Mouse (Mus musculus) spleen, adult 2 months (tissue): ENCODE measurements around the gene Tas2r134. TPM values are rescaled to one million over a fixed set of nuclear protein-coding genes. Genes with fewer than 3 reads are reported as not detected.

Experiments
- DNase-seq, 2 experiments: peaks; one replicate each; pipeline versions ENCODE4 v3.0.0 to v3.0.0-alpha.2; 2012 to 2021; ENCODE audit warnings: low spot score in 2 of 2, low read depth in 1 of 2
- H3K27ac ChIP-seq: fragments of 200-500 bp; 2 replicates; pipeline ENCODE4 v1.5.1; 2012; ENCODE audit warnings: low read length, inconsistent platforms; ENCODE audit not compliant: insufficient read depth
- H3K27me3 ChIP-seq: fragments of 200-500 bp; 2 replicates; pipeline ENCODE4 v1.6.1; 2012; ENCODE audit warnings: mild to moderate bottlenecking, moderate library complexity, low read length, inconsistent platforms; ENCODE audit not compliant: control insufficient read depth, insufficient read depth
- H3K36me3 ChIP-seq: fragments of 200-500 bp; 2 replicates; pipeline ENCODE4 v1.6.1; 2012; ENCODE audit warnings: mild to moderate bottlenecking, low read length, inconsistent platforms; ENCODE audit not compliant: control insufficient read depth, insufficient read depth
- H3K4me1 ChIP-seq: fragments of 200-500 bp; 2 replicates; pipeline ENCODE4 v1.6.1; 2011; ENCODE audit warnings: inconsistent platforms; ENCODE audit not compliant: control insufficient read depth, insufficient read depth, insufficient read length
- H3K4me3 ChIP-seq: fragments of 200-500 bp; 2 replicates; pipeline ENCODE4 v1.5.1; 2011; ENCODE audit warnings: mild to moderate bottlenecking, inconsistent platforms; ENCODE audit not compliant: insufficient read depth, insufficient read length; ENCODE audit errors: extremely low read depth
- CTCF ChIP-seq: fragments of 200-500 bp; IDR thresholded peaks from 2 replicates; pipeline ENCODE4 v1.5.1; 2011; ENCODE audit warnings: mild to moderate bottlenecking, inconsistent platforms; ENCODE audit not compliant: insufficient read depth, insufficient read length, insufficient replicate concordance; ENCODE audit errors: extremely low read depth
- POLR2A ChIP-seq: fragments of 200-500 bp; IDR thresholded peaks from 2 replicates; pipeline ENCODE4 v1.6.1; 2011; ENCODE audit warnings: low read depth, low read length, inconsistent platforms
- WGBS: fragments of 180-500 bp; shearing (Covaris S2); methylation state at CpG from one replicate; pipeline ENCODE4 v1.1.7; 2018; 5-methylcytosine and 5-hydroxymethylcytosine counted together
- polyA plus RNA-seq: library from polyadenylated mRNA; depleted of rRNA; stranded (reverse); fragments of >200 nt; gene quantifications from 2 replicates; pipeline ENCODE4 v1.2.3, GENCODE M21; 2012; rRNA removed

Gene Tas2r134
- polyA plus RNA-seq, result not detected in 2 replicates

- Histone ChIP-seq H3K27ac (no peak within 1 kb of the TSS), H3K4me3 (no peak within 1 kb of the TSS), H3K4me1 (no peaks in the 10 kb centered on the region), H3K27me3 (no peaks in the 10 kb centered on the region), H3K36me3 (no peaks in the 10 kb centered on the region)
- TF ChIP-seq POLR2A (no peak), CTCF (no peak)
- WGBS, result 92% methylated on average over 4 of the region's 4 CpGs
- DNase-seq, result no peak
These were observed at the start of gene Tas2r134 for GRCm38 (mm10) chr2:51627211-51627610. Gene Tas2r134, plus strand, starts transcription at chr2:51627511.

- DNase-seq, result no peak
- Histone ChIP-seq H3K27me3 (no peaks in the 10 kb centered on the region), H3K4me1 (no peaks in the 10 kb centered on the region), H3K27ac (no peak overlapping the region), H3K4me3 (no peak overlapping the region), H3K36me3 (no peaks in the 10 kb centered on the region)
- WGBS, result 66% methylated on average over 5 of the region's 5 CpGs
- TF ChIP-seq POLR2A, result no peak
- TF ChIP-seq CTCF, result no peak
These were observed 47.5 kb upstream of the Tas2r134 start for GRCm38 (mm10) chr2:51579767-51580166.

- Histone ChIP-seq H3K4me3 (no peak overlapping the region), H3K27me3 (no peaks in the 10 kb centered on the region), H3K27ac (no peak overlapping the region), H3K4me1 (no peaks in the 10 kb centered on the region), H3K36me3 (no peaks in the 10 kb centered on the region)
- TF ChIP-seq CTCF, result no peak
- TF ChIP-seq POLR2A, result no peak
- DNase-seq, result no peak
- 94% methylated on average over 9 of the region's 9 CpGs for WGBS
These were observed 43.0 kb upstream of the Tas2r134 start for GRCm38 (mm10) chr2:51584050-51585046.

DNA sequence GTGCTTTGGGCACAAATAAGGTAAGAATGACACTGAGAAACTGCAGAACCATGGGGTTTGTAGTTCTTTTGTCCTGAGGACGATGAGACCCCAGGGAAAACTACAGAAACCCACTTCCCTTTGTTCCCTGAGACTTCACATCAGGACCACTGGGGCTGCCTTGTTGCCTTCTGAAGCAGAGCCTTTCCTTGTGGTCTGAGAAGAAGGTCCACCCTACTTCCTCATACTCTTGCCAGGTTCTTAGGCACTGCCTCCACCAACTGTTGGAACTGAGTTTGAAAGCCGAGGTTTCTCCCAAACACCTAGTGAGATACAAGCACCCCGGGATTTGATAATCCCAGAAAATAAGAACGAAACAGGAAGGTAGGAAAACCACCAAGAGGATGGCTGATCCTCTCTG is 39.0 kb upstream of the Tas2r134 start:
- no peaks in the 10 kb centered on the region for H3K4me1 ChIP-seq
- TF ChIP-seq POLR2A, result no peak
- TF ChIP-seq CTCF, result no peak
- no peaks in the 10 kb centered on the region for H3K36me3 ChIP-seq
- WGBS, result 49% methylated on average over 4 of the region's 4 CpGs
- no peak for DNase-seq
- no peak overlapping the region for H3K27ac ChIP-seq
- no peaks in the 10 kb centered on the region for H3K27me3 ChIP-seq
- H3K4me3 ChIP-seq, result no peak overlapping the region

- Histone ChIP-seq H3K27ac (no peak overlapping the region), H3K4me1 (no peaks in the 10 kb centered on the region), H3K27me3 (no peaks in the 10 kb centered on the region), H3K4me3 (no peak overlapping the region), H3K36me3 (no peaks in the 10 kb centered on the region)
- no peak for DNase-seq
- no peak for TF ChIP-seq CTCF
- TF ChIP-seq POLR2A, result no peak
- WGBS, result 88% methylated on average over 6 of the region's 6 CpGs
These were observed 38.4 kb upstream of the Tas2r134 start for GRCm38 (mm10) chr2:51588895-51589294.

DNA sequence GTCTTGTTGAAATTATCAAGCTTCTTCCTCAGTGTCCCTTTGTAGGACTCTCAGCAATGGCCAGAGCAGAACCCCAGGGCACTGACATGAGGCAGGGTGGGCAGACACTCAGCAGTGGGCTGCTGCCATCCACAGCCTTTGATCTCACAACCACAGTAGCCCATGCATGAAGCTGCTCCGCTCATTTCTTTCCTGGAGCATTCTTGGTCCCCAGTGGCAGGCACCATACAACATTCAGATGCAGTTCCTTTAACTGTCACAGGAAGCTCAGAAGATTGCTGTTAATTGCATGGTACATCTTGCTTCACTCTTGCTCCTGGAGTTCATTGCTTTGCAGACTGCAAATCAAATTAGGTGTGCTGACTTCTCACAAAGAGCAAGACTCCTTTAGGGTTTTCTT is 37.7 kb upstream of the Tas2r134 start:
- no peak overlapping the region for H3K27ac ChIP-seq
- no peak overlapping the region for H3K4me3 ChIP-seq
- no peaks in the 10 kb centered on the region for H3K27me3 ChIP-seq
- DNase-seq, result no peak
- 32% methylated on average over 1 of the region's 1 CpGs for WGBS
- no peak for TF ChIP-seq POLR2A
- no peak for TF ChIP-seq CTCF
- no peaks in the 10 kb centered on the region for H3K36me3 ChIP-seq
- no peaks in the 10 kb centered on the region for H3K4me1 ChIP-seq

DNA sequence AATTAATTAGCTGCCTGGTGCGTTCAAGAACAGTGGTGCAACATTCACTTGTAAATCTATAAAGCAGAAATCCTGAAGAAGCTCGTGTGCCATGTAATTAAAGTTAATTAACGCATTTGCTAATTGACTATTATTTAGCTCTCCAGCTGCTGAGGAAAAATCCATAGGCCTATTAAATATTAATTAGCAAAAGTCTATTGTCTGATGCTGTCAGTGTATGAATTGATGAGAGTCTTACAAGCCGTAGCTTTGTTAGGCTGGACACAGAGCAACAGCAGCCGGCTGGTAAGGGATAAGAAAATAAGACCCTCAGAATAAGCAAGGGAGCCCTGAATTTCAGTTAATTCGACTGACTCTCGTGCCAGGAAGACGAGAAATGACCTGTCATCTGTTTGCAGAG is 37.0 kb upstream of the Tas2r134 start:
- Histone ChIP-seq H3K36me3 (no peaks in the 10 kb centered on the region), H3K27me3 (no peaks in the 10 kb centered on the region), H3K4me3 (no peak overlapping the region), H3K27ac (no peak overlapping the region), H3K4me1 (no peaks in the 10 kb centered on the region)
- DNase-seq, result no peak
- TF ChIP-seq POLR2A, result no peak
- no peak for TF ChIP-seq CTCF
- 86% methylated on average over 8 of the region's 8 CpGs for WGBS
